Mouse (Mus musculus): ENCODE measurements at regions not wholly inside any gene's neighbourhood (a gene's known extent, or its start where the extent isn't known, plus 50 kb on each side); places are given as distances from the start of the nearest gene placed in this dataset.
A peak's percentile ranks its signal among the peaks of the same experiment; 100 is the strongest.

GRCm38 (mm10) chr6:17157270-17157669 lies 92.3 kb downstream of the Tes start:
- DNase-seq (ENCODE audit: low read depth, low spot score) = peak; percentile 26

- peak; percentile 86 for DNase-seq (ENCODE audit: low read depth, low spot score)
Measured at GRCm38 (mm10) chr6:17169971-17170781, 105.2 kb downstream of the Tes start.

DNA sequence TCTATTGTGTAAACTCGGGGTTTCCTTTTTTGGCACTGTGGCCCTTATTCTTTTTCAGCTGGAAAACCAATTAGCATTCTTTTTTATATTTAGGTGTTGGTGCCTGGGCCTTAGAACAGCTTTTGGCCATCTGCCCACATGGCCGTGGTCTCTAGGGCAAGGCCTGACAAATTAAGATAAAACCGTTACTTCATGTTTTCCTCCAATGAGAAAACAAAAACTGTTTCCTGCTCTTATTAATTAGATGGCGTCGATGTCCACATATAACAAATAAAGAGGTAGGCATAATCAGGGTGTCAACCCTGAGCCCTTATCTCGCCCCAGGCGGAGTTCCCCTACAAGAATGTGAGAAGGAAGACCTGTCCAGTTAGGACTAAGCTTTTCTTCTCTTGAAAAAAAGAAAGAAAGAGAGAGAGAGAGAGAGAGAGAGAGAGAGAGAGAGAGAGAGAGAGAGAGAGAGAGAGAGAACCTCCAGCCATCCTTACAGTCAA lies 105.9 kb downstream of the Tes start:
- DNase-seq (ENCODE audit: low read depth, low spot score) = no peak

GRCm38 (mm10) chr6:17171273-17172011 lies 106.5 kb downstream of the Tes start:
- DNase-seq (ENCODE audit: low read depth, low spot score) = peak; percentile 82

- peak; percentile 82 for DNase-seq (ENCODE audit: low read depth, low spot score)
Measured at GRCm38 (mm10) chr6:17172050-17172449, 107.1 kb downstream of the Tes start.

DNA sequence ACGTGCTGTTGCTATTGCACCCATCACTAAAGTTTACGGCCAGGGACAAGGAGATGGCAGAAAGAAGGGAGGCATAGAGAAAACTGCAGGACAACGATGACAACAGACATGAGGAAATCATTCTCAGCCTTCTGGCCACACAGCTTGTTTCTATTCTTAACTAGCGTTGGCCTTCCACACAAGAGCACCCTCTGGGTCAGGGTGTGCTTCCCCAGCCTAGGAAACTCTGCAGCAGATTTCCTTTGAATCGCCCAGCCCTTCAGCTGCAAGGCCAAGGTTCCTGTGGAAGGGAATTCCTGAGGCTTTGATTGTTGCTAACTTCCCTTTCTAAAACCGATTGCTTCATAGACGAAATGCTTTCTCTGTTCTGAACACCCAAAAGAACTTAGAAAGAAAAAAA lies 103.8 kb upstream of the Cav2 start:
- DNase-seq (ENCODE audit: low read depth, low spot score) = no peak

DNA sequence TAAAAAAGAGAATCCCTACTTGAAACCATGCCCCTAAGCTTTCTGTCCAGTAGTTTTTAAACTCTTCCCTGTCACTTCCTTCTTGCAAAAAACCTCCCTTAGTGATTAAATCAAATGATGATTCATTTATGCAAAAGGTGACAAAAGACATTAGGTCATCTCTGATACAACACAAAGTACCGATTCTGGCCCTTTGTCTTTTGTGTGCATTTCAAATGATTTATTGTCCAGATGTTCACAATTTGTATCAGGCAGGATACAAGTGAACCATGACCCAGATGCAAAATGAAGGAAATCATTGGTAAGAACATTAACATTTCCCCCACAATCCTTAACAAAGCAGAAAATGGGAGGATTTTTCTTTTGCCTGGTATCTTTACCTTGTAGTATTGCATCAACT lies 101.5 kb upstream of the Cav2 start:
- peak; percentile 62 for DNase-seq (ENCODE audit: low read depth, low spot score)

- DNase-seq (ENCODE audit: low read depth, low spot score) = no peak
Measured at GRCm38 (mm10) chr6:17186604-17187003, 94.4 kb upstream of the Cav2 start.

DNA sequence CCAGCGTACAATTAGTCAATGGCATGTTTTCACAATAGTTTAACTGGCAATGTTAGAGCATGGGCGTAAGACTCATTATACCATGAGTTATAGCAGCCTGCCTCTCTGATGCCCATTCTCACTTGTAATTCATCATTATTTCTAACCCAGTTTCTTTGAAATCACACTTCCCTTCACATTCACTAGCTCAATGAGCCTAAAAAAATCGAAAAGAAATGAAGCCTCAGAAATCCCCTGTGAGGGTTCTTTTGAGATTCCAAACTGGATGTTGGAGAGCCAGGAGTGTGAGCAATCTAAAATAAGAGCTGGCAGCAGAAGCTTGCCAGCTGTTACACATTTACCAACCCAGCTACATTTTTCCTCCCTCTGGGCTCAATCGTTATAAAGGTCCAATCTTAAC lies 93.9 kb upstream of the Cav2 start:
- peak; percentile 33 for DNase-seq (ENCODE audit: low read depth, low spot score)

GRCm38 (mm10) chr6:17195538-17195937 lies 85.4 kb upstream of the Cav2 start:
- no peak for DNase-seq (ENCODE audit: low read depth, low spot score)

DNA sequence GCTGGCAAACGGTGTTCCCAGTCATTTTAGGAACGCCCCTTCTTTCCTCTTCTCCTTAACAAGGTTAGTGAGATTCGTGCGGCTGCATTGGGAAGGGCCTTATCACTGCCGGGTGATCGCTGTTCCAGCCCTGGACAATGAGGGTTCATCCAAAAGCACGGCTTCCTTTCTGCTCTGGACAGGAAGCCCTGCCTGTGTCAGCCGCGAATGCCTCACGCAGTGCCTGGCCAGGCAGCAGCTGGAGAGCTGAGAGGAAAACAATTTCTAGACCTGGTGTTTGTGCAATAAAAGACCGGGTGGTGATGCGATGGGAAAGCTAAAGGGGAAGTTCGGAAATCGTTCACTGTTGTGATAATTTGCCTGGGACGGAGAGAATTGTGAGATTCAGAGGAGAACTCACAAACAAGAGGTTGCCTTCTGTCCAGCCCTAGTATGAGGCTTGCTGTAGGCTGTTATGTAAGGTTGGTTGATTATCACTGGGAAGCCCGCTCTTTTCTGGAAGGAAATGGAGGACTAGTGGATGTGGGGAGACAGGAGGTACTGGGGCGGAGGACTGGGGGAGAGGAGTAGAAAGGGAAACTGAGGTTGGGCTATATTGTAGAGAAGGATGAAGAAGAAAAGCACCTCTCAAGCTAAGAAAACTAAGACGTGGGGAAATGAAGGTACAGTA lies 83.1 kb upstream of the Cav2 start:
- no peak for DNase-seq (ENCODE audit: low read depth, low spot score)

- DNase-seq (ENCODE audit: low read depth, low spot score) = no peak
Measured at GRCm38 (mm10) chr6:17198876-17199275, 82.1 kb upstream of the Cav2 start.

GRCm38 (mm10) chr6:17201916-17202636 lies 78.9 kb upstream of the Cav2 start:
- DNase-seq (ENCODE audit: low read depth, low spot score) = peak; percentile 89

DNA sequence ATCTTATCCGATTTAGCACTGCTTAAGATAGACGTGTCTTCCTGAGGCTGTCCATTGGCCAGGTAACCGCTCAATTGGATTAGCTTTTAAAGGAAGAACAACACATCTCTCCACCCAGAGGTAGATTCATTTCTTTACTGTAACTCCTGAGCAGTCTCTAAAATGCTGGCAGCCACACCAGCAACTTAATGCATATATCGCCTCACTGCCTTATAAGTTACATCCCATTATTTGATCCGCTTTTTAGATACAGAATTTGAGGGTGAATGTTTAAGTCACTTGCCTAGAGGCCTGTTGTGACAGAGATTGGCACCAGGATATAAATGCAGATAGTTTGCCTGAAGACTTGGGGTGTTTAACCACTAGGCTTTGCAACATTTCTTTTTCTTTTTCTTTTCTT lies 77.7 kb upstream of the Cav2 start:
- no peak for DNase-seq (ENCODE audit: low read depth, low spot score)

DNA sequence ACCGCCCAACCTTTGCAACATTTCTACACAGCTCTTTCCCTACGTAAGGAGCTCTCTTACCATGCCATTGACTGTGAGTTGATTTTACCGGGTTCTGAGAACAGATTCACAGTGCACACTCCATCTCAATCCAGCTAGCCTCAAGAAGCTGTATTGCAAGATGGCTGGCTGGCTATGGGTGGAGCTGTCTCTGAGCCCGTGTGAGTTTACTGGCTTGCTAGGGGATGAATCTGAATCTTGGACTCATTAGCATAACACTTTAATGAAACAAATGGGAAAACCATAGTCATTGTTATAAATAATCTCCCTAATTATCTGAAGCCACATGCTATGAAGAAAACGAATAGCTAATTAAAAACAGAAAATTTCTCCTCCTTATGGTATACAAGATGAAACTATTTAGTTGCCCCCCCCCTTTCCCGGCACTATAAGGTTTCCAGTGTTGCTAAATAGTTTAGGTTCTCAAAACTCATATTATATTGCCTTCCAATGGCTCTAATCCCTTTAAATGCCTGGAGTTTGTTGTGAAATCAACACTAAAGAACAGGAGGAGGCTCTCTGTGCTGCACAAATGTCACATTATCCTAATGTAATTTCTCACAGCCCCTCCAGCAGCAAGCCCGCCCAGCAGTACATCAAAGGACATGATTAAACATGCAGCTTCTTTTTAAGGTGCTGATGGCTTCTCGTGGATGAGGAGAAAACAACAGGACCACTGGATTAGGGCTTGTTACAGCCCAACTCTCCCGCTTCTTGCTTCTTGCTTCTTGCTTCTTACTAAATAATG lies 76.9 kb upstream of the Cav2 start:
- DNase-seq (ENCODE audit: low read depth, low spot score) = no peak

- DNase-seq (ENCODE audit: low read depth, low spot score) = no peak
Measured at GRCm38 (mm10) chr6:17206932-17207331, 74.1 kb upstream of the Cav2 start.

DNA sequence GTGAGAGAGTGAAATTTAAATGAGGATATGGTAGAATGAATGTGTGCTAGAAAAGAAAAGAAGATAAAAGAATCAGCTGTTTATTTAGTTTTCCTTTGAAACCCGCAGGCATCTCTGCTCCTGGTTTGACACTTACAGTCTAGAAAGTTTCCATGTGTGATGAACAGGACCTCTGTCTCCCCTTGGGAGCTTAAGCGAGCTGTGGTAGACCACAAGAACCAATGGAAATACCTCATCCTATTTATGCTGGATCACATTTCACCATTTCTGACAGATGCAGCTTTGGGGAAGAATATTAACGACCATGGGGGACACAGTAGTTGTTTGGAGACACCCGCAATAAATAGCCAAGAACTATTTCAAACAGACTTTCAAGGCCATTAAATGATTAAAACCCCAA lies 71.2 kb upstream of the Cav2 start:
- peak; percentile 95 for DNase-seq (ENCODE audit: low read depth, low spot score)

DNA sequence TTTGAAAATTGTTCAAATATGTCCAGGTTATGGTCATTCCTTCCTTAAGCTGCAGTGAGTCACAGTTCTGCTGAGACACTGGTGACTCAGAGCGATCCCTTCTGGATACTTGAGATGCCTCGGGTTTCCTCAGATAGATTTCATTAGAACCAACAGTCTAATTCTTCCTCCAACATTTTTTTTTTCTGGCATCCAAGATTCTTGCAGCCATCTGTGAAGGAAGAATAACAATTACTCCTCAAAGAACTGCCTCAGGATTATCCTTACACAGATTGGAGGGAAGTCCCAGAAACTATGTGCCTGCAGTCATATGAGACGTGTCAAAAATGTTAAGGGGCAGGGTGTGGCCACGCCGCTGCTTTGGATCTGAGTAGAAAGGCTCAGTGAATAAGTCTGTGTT lies 69.6 kb upstream of the Cav2 start:
- peak; percentile 99 for DNase-seq (ENCODE audit: low read depth, low spot score)

GRCm38 (mm10) chr6:17214774-17215173 lies 66.2 kb upstream of the Cav2 start:
- DNase-seq (ENCODE audit: low read depth, low spot score) = no peak

- DNase-seq (ENCODE audit: low read depth, low spot score) = no peak
Measured at GRCm38 (mm10) chr6:17216442-17216841, 64.5 kb upstream of the Cav2 start.

- DNase-seq (ENCODE audit: low read depth, low spot score) = no peak
Measured at GRCm38 (mm10) chr6:17223744-17224143, 57.2 kb upstream of the Cav2 start.

Data from 3T3-L1 (cell line).